Mouse (Mus musculus) MEL (cell line): ENCODE measurements around the gene Steap3. TPM values are rescaled to one million over a fixed set of nuclear protein-coding genes. Genes with fewer than 3 reads are reported as not detected.

ENCODE experiments used
- DNase-seq: peaks from one replicate; pipeline ENCODE4 v3.0.0; 2011; ENCODE audit warnings: low read depth, low spot score
- H3K27ac ChIP-seq: 2 replicates; pipeline ENCODE4 v1.5.1; 2012; ENCODE audit warnings: low read depth, mild to moderate bottlenecking, control low read depth, low read length, moderate library complexity; ENCODE audit not compliant: control insufficient read depth
- H3K27me3 ChIP-seq, 2 experiments: fragments of 150-350 bp in 1 of 2; sonication (generic) in 1 of 2; 2 replicates each; pipeline ENCODE4 v1.6.1; 2012; ENCODE audit warnings: low read length in 2 of 2, mild to moderate bottlenecking in 2 of 2, improper control_type of control experiment in 1 of 2, moderate library complexity in 1 of 2; ENCODE audit not compliant: insufficient read depth in 2 of 2, control insufficient read depth in 1 of 2
- H3K36me3 ChIP-seq, 2 experiments: 2 replicates each; pipeline ENCODE4 v1.6.1; 2012 to 2014; ENCODE audit warnings: low read length in 2 of 2, improper control_type of control experiment in 1 of 2, inconsistent platforms in 1 of 2, mild to moderate bottlenecking in 1 of 2; ENCODE audit not compliant: insufficient read depth in 2 of 2, control insufficient read depth in 1 of 2
- H3K4me1 ChIP-seq, 2 experiments: fragments of 150-350 bp in 1 of 2; sonication (generic) in 1 of 2; 2 replicates each; pipeline ENCODE4 v1.6.1; 2012; ENCODE audit warnings: low read length in 2 of 2, improper control_type of control experiment in 1 of 2, mild to moderate bottlenecking in 1 of 2; ENCODE audit not compliant: insufficient read depth in 2 of 2, control insufficient read depth in 1 of 2
- H3K4me3 ChIP-seq, 2 experiments: fragments of 150-350 bp in 1 of 2; sonication (generic) in 1 of 2; 2 replicates each; pipeline ENCODE4 v1.5.1; 2012; ENCODE audit warnings: low read depth in 2 of 2, low read length in 2 of 2, mild to moderate bottlenecking in 2 of 2, moderate library complexity in 2 of 2, control low read depth in 1 of 2, improper control_type of control experiment in 1 of 2; ENCODE audit not compliant: control insufficient read depth in 1 of 2, insufficient read depth in 1 of 2
- H3K79me2 ChIP-seq: 2 replicates; pipeline ENCODE4 v1.6.1; 2012; ENCODE audit warnings: mild to moderate bottlenecking, low read length, moderate library complexity; ENCODE audit not compliant: control insufficient read depth, poor library complexity, insufficient read depth
- H3K9ac ChIP-seq: 2 replicates; pipeline ENCODE4 v1.6.1; 2012; ENCODE audit warnings: low read depth, mild to moderate bottlenecking, control low read depth, low read length, moderate library complexity; ENCODE audit not compliant: control insufficient read depth, poor library complexity, severe bottlenecking
- H3K9me3 ChIP-seq: fragments of 150-350 bp; sonication (generic); replicated peaks from 2 replicates; pipeline ENCODE4 v1.6.1; 2012; ENCODE audit warnings: mild to moderate bottlenecking, low read length, improper control_type of control experiment, moderate library complexity; ENCODE audit not compliant: insufficient read depth
- CHD1 ChIP-seq: IDR thresholded peaks from 2 replicates; pipeline ENCODE4 v1.6.1; 2012; ENCODE audit warnings: low read depth, mild to moderate bottlenecking, inconsistent platforms, low read length, improper control_type of control experiment
- CTCF ChIP-seq, 3 experiments: IDR thresholded peaks in 2 of 3; conservative IDR thresholded peaks in 1 of 3; 2 replicates each; pipeline ENCODE4 v1.5.1; 2011 to 2012; ENCODE audit warnings: low read length in 3 of 3, low read depth in 2 of 3, mild to moderate bottlenecking in 2 of 3, improper control_type of control experiment in 1 of 3, inconsistent platforms in 1 of 3, mixed read lengths in 1 of 3, moderate library complexity in 1 of 3; ENCODE audit not compliant: control insufficient read depth in 1 of 3, insufficient read depth in 1 of 3, poor library complexity in 1 of 3, severe bottlenecking in 1 of 3
- ELF1 ChIP-seq: IDR thresholded peaks from 2 replicates; pipeline ENCODE4 v1.6.1; 2014; ENCODE audit warnings: low read depth, mild to moderate bottlenecking, inconsistent platforms, low read length, improper control_type of control experiment, moderate library complexity
- EP300 ChIP-seq, 2 experiments: IDR thresholded peaks; 2 replicates each; pipeline ENCODE4 v1.6.1; 2011; ENCODE audit warnings: improper control_type of control experiment in 2 of 2, low read length in 2 of 2, low read depth in 1 of 2, mild to moderate bottlenecking in 1 of 2
- ETS1 ChIP-seq: IDR thresholded peaks from 2 replicates; pipeline ENCODE4 v1.6.1; 2012; ENCODE audit warnings: low read depth, mild to moderate bottlenecking, inconsistent platforms, low read length, improper control_type of control experiment, moderate library complexity
- GATA1 ChIP-seq: IDR thresholded peaks from 2 replicates; pipeline ENCODE4 v1.6.1; 2011; ENCODE audit warnings: low read depth, low read length, improper control_type of control experiment
- KAT2A ChIP-seq: conservative IDR thresholded peaks from 2 replicates; pipeline ENCODE4 v1.6.1; 2012; ENCODE audit warnings: low read depth, low read length, improper control_type of control experiment, inconsistent platforms
- MAX ChIP-seq: IDR thresholded peaks from 2 replicates; pipeline ENCODE4 v1.6.1; 2011; ENCODE audit warnings: low read length, improper control_type of control experiment
- MAZ ChIP-seq: IDR thresholded peaks from 2 replicates; pipeline ENCODE4 v1.6.1; 2012; ENCODE audit warnings: low read depth, mild to moderate bottlenecking, inconsistent platforms, low read length, improper control_type of control experiment
- MEF2A ChIP-seq: IDR thresholded peaks from 2 replicates; pipeline ENCODE4 v1.6.1; 2014; ENCODE audit warnings: low read depth, mild to moderate bottlenecking, inconsistent platforms, low read length, improper control_type of control experiment; ENCODE audit not compliant: poor library complexity, insufficient replicate concordance, severe bottlenecking; ENCODE audit errors: extremely low read depth
- MXI1 ChIP-seq: IDR thresholded peaks from 2 replicates; pipeline ENCODE4 v1.6.1; 2011; ENCODE audit warnings: mild to moderate bottlenecking, low read depth, low read length, improper control_type of control experiment
- MYB ChIP-seq: IDR thresholded peaks from 2 replicates; pipeline ENCODE4 v1.6.1; 2011; ENCODE audit warnings: mild to moderate bottlenecking, low read depth, low read length, improper control_type of control experiment
- MYC ChIP-seq: IDR thresholded peaks from 2 replicates; pipeline ENCODE4 v1.6.1; 2011; ENCODE audit warnings: low read depth, mild to moderate bottlenecking, low read length, improper control_type of control experiment, moderate library complexity
- NRF1 ChIP-seq: IDR thresholded peaks from 2 replicates; pipeline ENCODE4 v1.6.1; 2014; ENCODE audit warnings: low read depth, mild to moderate bottlenecking, inconsistent platforms, low read length, improper control_type of control experiment, moderate library complexity; ENCODE audit not compliant: poor library complexity, insufficient read depth, severe bottlenecking
- POLR2A ChIP-seq, 2 experiments: IDR thresholded peaks; 2 replicates each; pipeline ENCODE4 v1.6.1; 2011 to 2012; ENCODE audit warnings: low read length in 2 of 2, mild to moderate bottlenecking in 2 of 2, control low read depth in 1 of 2, improper control_type of control experiment in 1 of 2, low read depth in 1 of 2, moderate library complexity in 1 of 2; ENCODE audit not compliant: control insufficient read depth in 1 of 2, insufficient read depth in 1 of 2, poor library complexity in 1 of 2
- POLR2AphosphoS2 ChIP-seq: IDR thresholded peaks from 2 replicates; pipeline ENCODE4 v1.6.1; 2011; ENCODE audit warnings: low read length, improper control_type of control experiment
- POLR2AphosphoS5 ChIP-seq: IDR thresholded peaks from 2 replicates; pipeline ENCODE4 v1.6.1; 2012; ENCODE audit warnings: low read depth, borderline replicate concordance, mild to moderate bottlenecking, inconsistent platforms, low read length, moderate library complexity, mixed read lengths
- RCOR1 ChIP-seq: IDR thresholded peaks from 2 replicates; pipeline ENCODE4 v1.6.1; 2012; ENCODE audit warnings: low read depth, mild to moderate bottlenecking, inconsistent platforms, low read length, improper control_type of control experiment
- SIN3A ChIP-seq: IDR thresholded peaks from 2 replicates; pipeline ENCODE4 v1.6.1; 2012; ENCODE audit warnings: low read length, improper control_type of control experiment, inconsistent platforms
- SMC3 ChIP-seq: IDR thresholded peaks from 2 replicates; pipeline ENCODE4 v1.6.1; 2011; ENCODE audit warnings: low read depth, low read length, improper control_type of control experiment
- TAL1 ChIP-seq: IDR thresholded peaks from 2 replicates; pipeline ENCODE4 v1.6.1; 2012; ENCODE audit warnings: mild to moderate bottlenecking, inconsistent platforms, low read length, moderate library complexity, mixed read lengths
- TBP ChIP-seq: IDR thresholded peaks from 2 replicates; pipeline ENCODE4 v1.8.0; 2011; ENCODE audit warnings: low read depth, low read length, improper control_type of control experiment
- TCF12 ChIP-seq: IDR thresholded peaks from 2 replicates; pipeline ENCODE4 v1.6.1; 2014; ENCODE audit warnings: low read depth, mild to moderate bottlenecking, inconsistent platforms, low read length, improper control_type of control experiment, moderate library complexity
- UBTF ChIP-seq: IDR thresholded peaks from 2 replicates; pipeline ENCODE4 v1.6.1; 2012; ENCODE audit warnings: low read depth, mild to moderate bottlenecking, inconsistent platforms, low read length, improper control_type of control experiment, moderate library complexity, borderline replicate concordance; ENCODE audit not compliant: insufficient read depth
- USF1 ChIP-seq: IDR thresholded peaks from 2 replicates; pipeline ENCODE4 v1.6.1; 2014; ENCODE audit warnings: low read depth, mild to moderate bottlenecking, inconsistent platforms, low read length, improper control_type of control experiment, moderate library complexity
- USF2 ChIP-seq, 2 experiments: IDR thresholded peaks; 2 replicates each; pipeline ENCODE4 v1.6.1; 2011 to 2012; ENCODE audit warnings: improper control_type of control experiment in 2 of 2, low read length in 2 of 2, borderline replicate concordance in 1 of 2, inconsistent platforms in 1 of 2, low read depth in 1 of 2, mild to moderate bottlenecking in 1 of 2; ENCODE audit not compliant: insufficient read depth in 1 of 2
- ZC3H11A ChIP-seq: IDR thresholded peaks from 2 replicates; pipeline ENCODE4 v1.6.1; 2012; ENCODE audit warnings: low read depth, mild to moderate bottlenecking, inconsistent platforms, low read length, improper control_type of control experiment
- ZNF384 ChIP-seq: IDR thresholded peaks from 2 replicates; pipeline ENCODE4 v1.6.1; 2012; ENCODE audit warnings: low read depth, mild to moderate bottlenecking, inconsistent platforms, low read length, improper control_type of control experiment
- polyA plus RNA-seq, 2 experiments: library from polyadenylated mRNA; stranded (reverse) in 1 of 2; unstranded in 1 of 2; fragments of >175 nt in 1 of 2; fragments of >200 nt in 1 of 2; gene quantifications; 2 replicates each; pipeline versions ENCODE4 v1.2.1 to v1.2.4; 2012; ENCODE audit warnings: low replicate concordance in 2 of 2, low read depth in 1 of 2; ENCODE audit not compliant: insufficient read length in 2 of 2, insufficient read depth in 1 of 2, missing spikeins in 1 of 2
- total RNA-seq: library from RNA; depleted of rRNA; stranded (reverse); fragments of 300-350 nt; gene quantifications from 2 replicates; pipeline ENCODE4 v1.2.3, GENCODE M21; 2012

Gene Steap3
- total and polyA plus RNA-seq, 3 experiments, result 50.2 to 101 (median 98.2) TPM

DNA sequence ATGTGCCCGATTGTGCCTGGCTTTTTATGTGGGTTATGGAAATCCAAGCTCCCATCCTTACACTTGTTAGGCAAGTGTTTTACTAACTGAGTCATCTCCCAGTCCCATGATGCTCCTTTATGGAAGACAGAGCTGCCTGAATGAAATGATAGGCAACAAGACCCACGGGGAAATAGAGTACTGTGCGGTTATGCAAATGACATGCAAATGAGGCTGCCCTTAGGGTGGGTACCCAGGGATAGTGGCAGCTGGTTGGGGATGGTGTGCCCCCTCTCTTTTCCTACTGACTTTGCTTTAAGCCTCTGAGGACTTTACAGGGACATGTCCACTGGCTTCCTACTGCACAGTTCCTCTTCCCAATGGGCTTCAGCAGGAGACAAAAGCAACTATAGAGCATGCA is 2.7 kb upstream of the Steap3 start:
- peaks cover 5 to 13% of the 10 kb centered on the region in 2 experiments for H3K4me1 ChIP-seq
- no peak for TF ChIP-seq POLR2AphosphoS2
- TF ChIP-seq CTCF (IDR thresholded peaks at IDR 0.05 in 2 of 3, conservative IDR thresholded peaks at IDR 0.05 in 1 of 3; ENCODE audit: control insufficient read depth in 1 of 3, insufficient read depth in 1 of 3, low read depth in 2 of 3, low read length in 3 of 3, poor library complexity in 1 of 3, severe bottlenecking in 1 of 3), result no peak
- no peak for TF ChIP-seq NRF1
- TF ChIP-seq ZC3H11A, result no peak
- TF ChIP-seq MYB, result no peak
- no peak for TF ChIP-seq UBTF
- no peak for TF ChIP-seq USF2 (IDR thresholded peaks at IDR 0.05; ENCODE audit: borderline replicate concordance in 1 of 2, insufficient read depth in 1 of 2, low read depth in 1 of 2, low read length in 2 of 2)
- no peak for TF ChIP-seq MEF2A
- TF ChIP-seq EP300 (IDR thresholded peaks at IDR 0.05; ENCODE audit: low read depth in 1 of 2, low read length in 2 of 2), result no peak
- no peak for TF ChIP-seq SMC3
- TF ChIP-seq SIN3A, result no peak
- TF ChIP-seq TAL1, result no peak
- no peak for TF ChIP-seq POLR2A (IDR thresholded peaks at IDR 0.05; ENCODE audit: control insufficient read depth in 1 of 2, insufficient read depth in 1 of 2, low read depth in 1 of 2, low read length in 2 of 2, poor library complexity in 1 of 2)
- no peak for TF ChIP-seq GATA1
- no peak for DNase-seq

DNA sequence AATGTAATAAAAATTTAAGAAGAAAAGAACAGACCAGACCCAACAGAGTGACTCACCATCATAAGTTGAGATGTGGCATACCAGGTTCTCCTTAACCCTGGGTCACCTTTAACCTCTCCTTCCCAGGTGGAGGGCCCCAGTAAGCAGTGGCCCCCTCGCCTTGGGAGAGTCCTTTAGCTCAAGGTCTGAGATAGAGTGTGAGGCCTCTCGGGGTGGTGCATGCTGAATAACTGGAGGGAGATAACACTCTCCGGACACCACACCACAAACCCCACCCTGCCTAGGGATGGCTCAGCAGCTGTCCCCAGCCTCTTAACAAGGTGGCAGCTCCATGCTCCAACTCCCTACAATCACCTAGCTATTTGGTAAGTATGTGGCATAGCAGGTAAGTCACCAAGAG is 1.6 kb downstream of the Steap3 start:
- Histone ChIP-seq H3K27me3 (no peaks in the 10 kb centered on the region), H3K27ac (peak overlapping the region; percentile 46), H3K9me3 (no peaks in the 10 kb centered on the region), H3K4me1 (peaks cover 11 to 34% of the 10 kb centered on the region in 2 experiments), H3K9ac (no peak overlapping the region), H3K36me3 (peaks cover 0 to 31% of the 10 kb centered on the region in 2 experiments; a peak in 2 of 4 replicates), H3K79me2 (no peaks in the 10 kb centered on the region), H3K4me3 (no peak overlapping the region; a peak in 1 of 4 replicates)
- peak; percentile 35 for DNase-seq
- TF ChIP-seq KAT2A, result no peak
- 0 out of 2 replicates have a peak, but pooled peaks have one; percentile 39 for TF ChIP-seq RCOR1
- no peak for TF ChIP-seq SIN3A
- TF ChIP-seq SMC3, result no peak
- no peak for TF ChIP-seq ELF1
- TF ChIP-seq ZNF384, result no peak
- TF ChIP-seq CTCF (IDR thresholded peaks at IDR 0.05 in 2 of 3, conservative IDR thresholded peaks at IDR 0.05 in 1 of 3; ENCODE audit: control insufficient read depth in 1 of 3, insufficient read depth in 1 of 3, low read depth in 2 of 3, low read length in 3 of 3, poor library complexity in 1 of 3, severe bottlenecking in 1 of 3), result no peak
- TF ChIP-seq POLR2AphosphoS5, result no peak
- peak; percentile 62 to 69 for TF ChIP-seq EP300 (IDR thresholded peaks at IDR 0.05; ENCODE audit: low read depth in 1 of 2, low read length in 2 of 2)
- no peak for TF ChIP-seq USF1
- peak; percentile 69; the same call in 1 of the 2 replicates for TF ChIP-seq GATA1
- TF ChIP-seq POLR2AphosphoS2, result no peak
- TF ChIP-seq TBP, result no peak
- peak; percentile 61 for TF ChIP-seq TCF12
- TF ChIP-seq MAX, result no peak
- peak; percentile 52; the same call in 1 of the 2 replicates for TF ChIP-seq MXI1
- no peak for TF ChIP-seq UBTF
- peak; percentile 36; the same call in 1 of the 2 replicates for TF ChIP-seq ETS1
- no peak for TF ChIP-seq CHD1
- TF ChIP-seq MYC, result 0 out of 2 replicates have a peak, but pooled peaks have one; percentile 45
- peak; percentile 71; the same call in 1 of the 2 replicates for TF ChIP-seq MAZ

More for the DNA sequence above, 2.7 kb upstream of the Steap3 start:
- H3K27ac ChIP-seq, result no peak overlapping the region
- H3K4me3 ChIP-seq, result no peak overlapping the region
- no peak overlapping the region for H3K9ac ChIP-seq
- peaks cover 0 to 13% of the 10 kb centered on the region in 2 experiments; a peak in 2 of 4 replicates for H3K36me3 ChIP-seq
- H3K27me3 ChIP-seq, result no peaks in the 10 kb centered on the region
- no peaks in the 10 kb centered on the region for H3K79me2 ChIP-seq
- no peaks in the 10 kb centered on the region for H3K9me3 ChIP-seq
